ENCODE assay signal across 23 mouse cellular contexts in the genomic region with DNA sequence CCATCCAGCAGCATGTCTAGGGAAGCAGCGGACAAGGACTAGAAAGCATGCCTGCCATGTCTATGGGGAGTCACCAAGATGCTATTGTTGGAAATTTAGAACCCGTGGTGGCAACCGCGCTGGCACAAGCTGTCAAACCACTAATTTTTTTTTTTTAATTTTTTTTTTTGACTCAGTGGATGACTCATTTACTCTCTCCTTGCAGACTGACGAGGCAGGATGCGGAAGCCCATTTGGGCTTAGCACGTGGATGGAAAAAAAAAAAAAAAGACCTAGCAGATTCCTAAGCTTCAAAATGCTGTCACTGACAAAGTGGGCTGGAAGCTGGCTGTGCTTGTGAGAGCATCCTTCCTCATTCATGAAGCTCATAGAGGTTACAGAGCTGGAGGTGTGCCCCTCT. TPM values are rescaled to one million over a fixed set of nuclear protein-coding genes. Genes with fewer than 3 reads are reported as not detected.
DNase-seq lines count a peak whose midpoint lies in the region; ATAC-seq and TF ChIP-seq lines count a peak whose summit lies in the region.
"Had no signal": no experiment of that assay in that cellular context is flagged by ENCODE, and none has a peak within 500 bp of the region (broad histone marks: within the 10 kb centered on the region; RNA-seq: fewer than 3 reads in every experiment).

No protein-coding gene starts in this region.

- no peak overlapping the region for H3K27ac ChIP-seq in left cerebral cortex, adult 2 months
- H3K27ac ChIP-seq in neural tube, embryonic 15.5 days (replicated peaks) = no peak overlapping the region
- H3K27ac ChIP-seq: embryonic facial prominence, embryonic 15.5 days; heart, embryonic 10.5 days; hindbrain, embryonic 12.5 days; kidney, embryonic 15.5 days; limb, embryonic 10.5 days had no signal

- no peaks in the 10 kb centered on the region for H3K27me3 ChIP-seq in neural tube, embryonic 15.5 days (replicated peaks)
- H3K27me3 ChIP-seq: embryonic facial prominence, embryonic 15.5 days; hindbrain, embryonic 12.5 days; kidney, embryonic 15.5 days; Patski had no signal

- TF ChIP-seq CTCF in left cerebral cortex, adult 2 months (IDR thresholded peaks at IDR 0.05) = no peak

- H3K9ac ChIP-seq in neural tube, embryonic 15.5 days (replicated peaks) = no peak overlapping the region
- H3K9ac ChIP-seq: embryonic facial prominence, embryonic 15.5 days; hindbrain, embryonic 12.5 days; kidney, embryonic 15.5 days had no signal

- H3K4me2 ChIP-seq in neural tube, embryonic 15.5 days = no peak overlapping the region
- H3K4me2 ChIP-seq: embryonic facial prominence, embryonic 15.5 days; hindbrain, embryonic 12.5 days; kidney, embryonic 15.5 days; liver, embryonic 11.5 days had no signal

- no peak for ATAC-seq in neural tube, embryonic 15.5 days (ENCODE audit: low FRiP score)
- ATAC-seq: intestine, embryonic 16.5 days; midbrain, embryonic 16.5 days; Patski had no signal

- no peaks in the 10 kb centered on the region for H3K4me1 ChIP-seq in neural tube, embryonic 15.5 days
- H3K4me1 ChIP-seq: embryonic facial prominence, embryonic 15.5 days; heart, embryonic 10.5 days; hindbrain, embryonic 12.5 days; kidney, embryonic 15.5 days; limb, embryonic 10.5 days had no signal

- no peaks in the 10 kb centered on the region for H3K36me3 ChIP-seq in neural tube, embryonic 15.5 days
- H3K36me3 ChIP-seq: embryonic facial prominence, embryonic 15.5 days; heart, embryonic 10.5 days; hindbrain, embryonic 12.5 days; kidney, embryonic 15.5 days; limb, embryonic 10.5 days had no signal

- WGBS in neural tube, embryonic 15.5 days = 84% methylated on average over 7 of the region's 7 CpGs

- H3K9me3 ChIP-seq in neural tube, embryonic 15.5 days (replicated peaks) = no peaks in the 10 kb centered on the region
- H3K9me3 ChIP-seq: hindbrain, embryonic 12.5 days; kidney, embryonic 15.5 days; limb, embryonic 10.5 days had no signal

- no peak overlapping the region for H3K4me3 ChIP-seq in left cerebral cortex, adult 2 months
- H3K4me3 ChIP-seq in neural tube, embryonic 15.5 days (replicated peaks) = no peak overlapping the region
- H3K4me3 ChIP-seq: embryonic facial prominence, embryonic 15.5 days; heart, embryonic 10.5 days; hindbrain, embryonic 12.5 days; kidney, embryonic 15.5 days; limb, embryonic 10.5 days had no signal

- peak; percentile 10 to 70 for DNase-seq in left cerebral cortex, postnatal 25 days (ENCODE audit: low spot score in 2 of 2)
- DNase-seq in left cerebral cortex, adult 2 months (ENCODE audit: extremely low spot score in 1 of 2, low spot score in 2 of 2) = no peak
- DNase-seq in 416B (ENCODE audit: low read depth) = peak; percentile 89
- DNase-seq in CD4-positive, CD25-positive, alpha-beta regulatory T cell, adult 2 months (ENCODE audit: low read depth, low spot score) = peak; percentile 52
- peak; percentile 75 for DNase-seq in induced T-regulatory cell, adult 2 months (ENCODE audit: low read depth)
- no peak for DNase-seq in lung, postnatal 36 days
- DNase-seq in heart, postnatal 4 days = no peak
- DNase-seq: adrenal gland, postnatal 14 days; cerebellum, adult 11 months; cerebellum, postnatal 25 days; lung, adult 2 months; lung, postnatal 4 days; retina, postnatal 1 day had no signal

- intact Hi-C loops in left cerebral cortex, postnatal 25 days (cut with DNase I) = loop anchor here (1.0 to 5.0 kb wide), 4 partner anchors 9 to 161 kb away; no protein-coding TSS in a partner anchor
- intact Hi-C loops in left cerebral cortex, adult 2 months (cut with DNase I) = loop anchor here (2.0 to 5.0 kb wide), 2 partner anchors 53 to 166 kb away; no protein-coding TSS in a partner anchor

RNA-seq across cellular contexts. Expression of gene Egr2, which starts 51.9 kb away (rescaled TPM):
- 10 to 100 TPM; 13.8 to 15.7 TPM for total RNA-seq in left cerebral cortex, postnatal 25 days (2021)
- 10 to 100 TPM; 14.2 to 30.7 TPM for total RNA-seq in left cerebral cortex, adult 2 months (2021)
- 1 to 10 TPM; 1.2 to 1.5 TPM for total RNA-seq in heart, postnatal 4 days (2021)
- polyA plus RNA-seq in neural tube, embryonic 15.5 days (2015; fragmentation: Nextera tagmentation; extraction: Ambion mirVana) = 1.1 and 1.4 TPM in 2 replicates

Comparison
In these comparisons a context has a peak if more than half of its experiments do, and no peak if none do; other contexts are left out.
1. DNase-seq: peak in left cerebral cortex, postnatal 25 days (2 of 2), 416B (single experiment), CD4-positive, CD25-positive, alpha-beta regulatory T cell, adult 2 months (single experiment) and induced T-regulatory cell, adult 2 months (single experiment); none in left cerebral cortex, adult 2 months (0 of 2), lung, postnatal 36 days (single experiment) and heart, postnatal 4 days (single experiment).
2. RNA of gene Egr2, which starts 51.9 kb away (total RNA-seq): 14.2 to 30.7 TPM in left cerebral cortex, adult 2 months and 13.8 to 15.7 TPM in left cerebral cortex, postnatal 25 days; 1.2 to 1.5 TPM in heart, postnatal 4 days; every median in the first group is over 4 times any median in the second.